Mouse (Mus musculus): ENCODE data around the gene Olfr1157. TPM values are rescaled to one million over a fixed set of nuclear protein-coding genes. Genes with fewer than 3 reads are reported as not detected.

The Olfr1157 gene
- not detected for polyA plus RNA-seq (2017; shearing (Covaris generic))

DNA sequence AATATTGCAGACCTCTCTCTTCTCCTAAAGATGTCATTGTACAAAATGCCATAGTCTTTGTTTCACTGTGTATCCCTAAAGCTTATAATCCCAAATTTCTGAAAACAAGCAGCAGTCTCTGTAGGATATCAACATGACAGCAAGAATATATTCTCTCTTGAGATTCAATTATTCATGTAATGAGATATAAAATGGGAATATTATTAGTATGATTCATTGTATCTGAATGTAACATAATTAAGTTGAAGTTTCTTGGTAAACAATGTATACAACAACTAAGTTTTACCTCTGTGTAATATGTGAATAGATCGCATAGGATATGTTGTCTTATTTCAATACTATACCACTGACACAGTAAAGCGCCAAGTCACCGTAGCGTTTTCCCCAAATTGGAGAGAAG, at the start of gene Olfr1157:
Olfr1157 (minus strand) TSS at position 101 of the 400 bp plus-strand sequence.

DNA sequence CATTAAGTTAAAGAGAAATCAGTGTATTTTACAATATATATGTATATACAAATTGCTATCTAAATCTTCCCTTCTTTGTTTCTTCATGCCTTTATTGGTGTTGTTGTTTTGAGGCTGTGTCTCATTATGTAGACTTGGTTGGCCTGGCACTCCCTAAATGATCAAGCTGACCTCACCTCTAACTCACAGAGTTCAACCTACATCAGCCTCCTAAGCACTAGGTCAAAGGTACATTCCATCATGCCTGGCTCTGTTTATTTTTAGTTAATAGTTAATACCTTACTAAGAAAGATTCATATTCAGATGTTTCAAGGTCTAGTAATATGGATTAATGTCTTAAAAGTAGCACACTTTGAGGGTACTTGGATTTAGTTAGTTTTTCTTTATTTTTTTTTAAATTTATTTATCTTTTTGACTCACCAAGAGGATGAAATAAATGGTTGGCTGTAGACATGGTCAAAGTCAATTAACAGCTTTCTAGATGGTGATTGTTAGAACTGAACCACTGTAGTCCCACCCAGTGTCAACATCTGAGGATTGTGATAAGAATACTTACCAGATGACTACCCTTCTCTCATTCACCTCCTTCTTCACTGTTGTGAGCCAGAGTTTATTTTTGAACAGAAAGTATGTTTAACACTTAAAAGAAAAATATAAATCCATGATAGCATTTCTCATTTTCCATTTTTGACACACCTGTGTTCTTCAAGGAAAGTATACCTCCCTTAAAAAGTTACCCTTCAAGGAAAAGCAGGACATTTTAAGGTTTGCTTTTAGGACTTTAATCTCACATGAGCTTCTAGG, 39.6 kb upstream of the Olfr1157 start, which contains the start of gene Olfr1160:
Olfr1160 (minus strand) TSS at position 754 of the 804 bp plus-strand sequence.

GRCm38 (mm10) chr2:87989813-87990212, 21.7 kb upstream of the Olfr1157 start, which contains the start of gene Olfr1158:
Olfr1158 (plus strand) TSS chr2:87990113.

GRCm38 (mm10) chr2:87974563-87974962, 6.5 kb upstream of the Olfr1157 start, which contains the start of gene Olfr74:
Olfr74 (minus strand) TSS chr2:87974663.

DNA sequence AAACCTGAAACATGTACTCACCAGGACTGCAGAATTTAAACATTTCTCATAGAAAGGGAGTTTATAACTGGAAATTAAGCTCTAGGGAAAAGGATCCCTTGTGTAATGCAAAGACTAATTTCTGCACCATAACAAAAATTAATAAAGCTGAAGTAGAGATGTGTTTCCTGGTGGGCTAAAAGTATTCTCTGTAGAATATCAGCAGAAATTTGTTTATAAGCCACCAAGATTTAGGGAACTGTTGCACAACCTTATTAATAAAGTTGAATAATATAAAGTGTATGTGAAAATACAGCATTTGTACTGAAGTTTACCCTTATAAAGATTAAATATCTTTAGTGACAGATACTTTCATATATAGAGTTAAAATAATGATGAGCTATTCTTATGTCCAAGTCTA, 15.1 kb downstream of the Olfr1157 start, which contains the start of gene Olfr1156:
Olfr1156 (minus strand) TSS at position 101 of the 400 bp plus-strand sequence.

DNA sequence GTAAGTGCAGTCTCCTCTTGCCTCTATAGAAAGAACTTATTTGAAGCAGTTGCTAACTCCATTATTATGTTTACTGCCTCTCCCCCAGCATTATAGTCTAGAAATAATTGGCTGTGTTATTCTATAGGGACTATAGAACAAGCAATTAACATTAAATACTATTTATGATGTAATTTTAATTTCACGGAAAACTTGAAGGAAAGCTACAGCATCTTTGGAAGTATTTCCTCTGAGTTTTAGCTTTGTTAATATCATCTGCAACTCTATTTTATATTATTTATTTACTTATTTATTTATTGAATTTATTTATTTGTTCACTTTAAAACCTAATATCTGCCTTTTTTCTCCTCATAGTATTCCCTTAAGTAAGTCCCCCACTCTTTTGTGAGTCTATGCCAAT, 23.1 kb downstream of the Olfr1157 start, which contains the start of gene Olfr1155:
Olfr1155 (minus strand) TSS at position 101 of the 400 bp plus-strand sequence.

Other genes starting within 250 kb of the Olfr1157 start
- gene Olfr1138, start 228.3 kb downstream of the Olfr1157 start, polyA plus RNA-seq (2017; shearing (Covaris generic)), result not detected
- gene Olfr1140, start 224.5 kb downstream of the Olfr1157 start, polyA plus RNA-seq (2017; shearing (Covaris generic)), result not detected
- gene Olfr1141, start 214.3 kb downstream of the Olfr1157 start, polyA plus RNA-seq (2017; shearing (Covaris generic)), result not detected
- not detected for gene Olfr152, start 188.8 kb downstream of the Olfr1157 start, polyA plus RNA-seq (2017; shearing (Covaris generic))
- gene Olfr1143, start 167.7 kb downstream of the Olfr1157 start, polyA plus RNA-seq (2017; shearing (Covaris generic)), result not detected
- gene Olfr1145, start 158.5 kb downstream of the Olfr1157 start, polyA plus RNA-seq (2017; shearing (Covaris generic)), result not detected
- not detected for gene Olfr1148, start 137.8 kb downstream of the Olfr1157 start, polyA plus RNA-seq (2017; shearing (Covaris generic))
- gene Olfr1150-ps1, start 124.3 kb downstream of the Olfr1157 start, polyA plus RNA-seq (2017; shearing (Covaris generic)), result not detected
- 0.11 TPM for gene Olfr1151, start 112.4 kb downstream of the Olfr1157 start, polyA plus RNA-seq (2017; shearing (Covaris generic))
- 0.05 TPM for gene Olfr1152, start 101.8 kb downstream of the Olfr1157 start, polyA plus RNA-seq (2017; shearing (Covaris generic))
- gene Olfr1153, start 73.3 kb downstream of the Olfr1157 start, polyA plus RNA-seq (2017; shearing (Covaris generic)), result not detected
- gene Olfr1154, start 63.1 kb downstream of the Olfr1157 start, polyA plus RNA-seq (2017; shearing (Covaris generic)), result not detected
- not detected for gene Olfr1155, start 23.2 kb downstream of the Olfr1157 start, polyA plus RNA-seq (2017; shearing (Covaris generic))
- gene Olfr1156, start 15.2 kb downstream of the Olfr1157 start, polyA plus RNA-seq (2017; shearing (Covaris generic)), result 0.12 TPM
- not detected for gene Olfr74, start 6.4 kb upstream of the Olfr1157 start, polyA plus RNA-seq (2017; shearing (Covaris generic))
- gene Olfr1158, start 21.8 kb upstream of the Olfr1157 start, polyA plus RNA-seq (2017; shearing (Covaris generic)), result not detected
- not detected for gene Olfr1160, start 40.0 kb upstream of the Olfr1157 start, polyA plus RNA-seq (2017; shearing (Covaris generic))
- not detected for gene Olfr1161, start 54.5 kb upstream of the Olfr1157 start, polyA plus RNA-seq (2017; shearing (Covaris generic))
- gene Olfr73, start 69.4 kb upstream of the Olfr1157 start, polyA plus RNA-seq (2017; shearing (Covaris generic)), result not detected
- gene Olfr1162, start 82.8 kb upstream of the Olfr1157 start, polyA plus RNA-seq (2017; shearing (Covaris generic)), result not detected
- gene Olfr1163, start 103.5 kb upstream of the Olfr1157 start, polyA plus RNA-seq (2017; shearing (Covaris generic)), result not detected
- not detected for gene Olfr1164, start 125.7 kb upstream of the Olfr1157 start, polyA plus RNA-seq (2017; shearing (Covaris generic))
- not detected for gene Olfr1166, start 160.0 kb upstream of the Olfr1157 start, polyA plus RNA-seq (2017; shearing (Covaris generic))
- not detected for gene Olfr1167, start 186.9 kb upstream of the Olfr1157 start, polyA plus RNA-seq (2017; shearing (Covaris generic))
- gene Olfr1168, start 213.6 kb upstream of the Olfr1157 start, polyA plus RNA-seq (2017; shearing (Covaris generic)), result not detected